Mouse (Mus musculus) cortical plate, adult 2 months (tissue): Measurements from ENCODE around the gene Tardbp. TPM values are rescaled to one million over a fixed set of nuclear protein-coding genes. Genes with fewer than 3 reads are reported as not detected.

Source experiments
- H3K27ac ChIP-seq: fragments of 200-500 bp; 2 replicates; pipeline ENCODE4 v1.5.1; 2012; ENCODE audit warnings: low read length, control low read depth, inconsistent platforms; ENCODE audit not compliant: insufficient read depth
- H3K4me1 ChIP-seq: fragments of 200-500 bp; 2 replicates; pipeline ENCODE4 v1.6.1; 2011; ENCODE audit warnings: low read length; ENCODE audit not compliant: control insufficient read depth, insufficient read depth
- H3K4me3 ChIP-seq: fragments of 200-500 bp; 2 replicates; pipeline ENCODE4 v1.5.1; 2011; ENCODE audit warnings: mild to moderate bottlenecking, low read length, control low read depth; ENCODE audit not compliant: insufficient read depth
- CTCF ChIP-seq: fragments of 200-500 bp; IDR thresholded peaks from 2 replicates; pipeline ENCODE4 v1.5.1; 2011; ENCODE audit warnings: mild to moderate bottlenecking, control low read depth, low read length; ENCODE audit not compliant: insufficient read depth; ENCODE audit errors: extremely low read depth
- POLR2A ChIP-seq: fragments of 200-500 bp; IDR thresholded peaks from 2 replicates; pipeline ENCODE4 v1.6.1; 2011; ENCODE audit warnings: mild to moderate bottlenecking, low read length, control low read depth; ENCODE audit not compliant: insufficient read depth; ENCODE audit errors: extremely low read depth
- polyA plus RNA-seq: library from polyadenylated mRNA; depleted of rRNA; stranded (reverse); fragments of >200 nt; gene quantifications from 2 replicates; pipeline ENCODE4 v1.2.3, GENCODE M21; 2012

Gene Tardbp
- polyA plus RNA-seq, 1 experiment: 235 TPM

DNA sequence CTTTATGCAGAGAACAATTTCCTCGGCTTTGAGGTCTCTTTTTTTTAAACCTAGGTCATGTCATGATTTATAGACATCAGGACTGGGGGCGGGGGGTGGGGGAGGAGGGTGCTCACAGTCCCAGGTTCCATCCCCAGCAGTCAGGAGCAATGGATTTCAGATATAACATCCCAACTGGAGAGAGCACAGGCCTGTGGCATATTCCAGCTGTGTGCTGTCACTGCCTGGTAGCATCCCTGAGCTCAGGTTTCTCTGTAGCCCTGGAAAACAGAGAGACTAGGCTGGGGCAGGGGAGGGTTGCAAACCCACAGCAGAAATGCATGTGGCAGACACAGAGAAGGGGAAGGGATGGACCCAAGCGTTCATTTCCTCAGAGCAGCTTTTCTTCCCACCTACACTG lies 33.4 kb upstream of the Tardbp start:
- Histone ChIP-seq H3K27ac (no peak overlapping the region), H3K4me1 (no peaks in the 10 kb centered on the region), H3K4me3 (no peak overlapping the region)
- TF ChIP-seq POLR2A (no peak), CTCF (no peak)

DNA sequence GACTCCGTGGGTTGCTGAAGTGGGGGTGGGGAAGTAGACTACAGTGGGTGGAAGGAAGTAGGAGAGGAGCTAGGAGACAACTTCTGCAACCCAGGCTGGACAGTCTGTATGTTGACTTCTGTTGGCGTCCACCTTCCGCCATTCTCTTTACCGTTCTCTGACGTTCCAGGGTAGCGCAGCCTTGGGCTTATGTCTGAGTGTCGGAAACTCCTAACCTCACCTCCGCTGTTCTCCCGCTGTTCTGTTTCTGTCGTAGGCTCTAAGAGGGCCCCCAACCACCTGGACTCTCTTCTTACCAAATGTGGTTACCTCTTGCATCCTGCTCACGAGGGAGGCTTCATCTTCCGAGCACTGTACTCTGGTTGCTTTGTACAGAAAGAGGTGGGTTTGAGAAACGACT lies 31.0 kb upstream of the Tardbp start:
- no peak overlapping the region for H3K27ac ChIP-seq
- H3K4me3 ChIP-seq: no peak overlapping the region
- H3K4me1 ChIP-seq: no peaks in the 10 kb centered on the region
- no peak for TF ChIP-seq POLR2A
- no peak for TF ChIP-seq CTCF

DNA sequence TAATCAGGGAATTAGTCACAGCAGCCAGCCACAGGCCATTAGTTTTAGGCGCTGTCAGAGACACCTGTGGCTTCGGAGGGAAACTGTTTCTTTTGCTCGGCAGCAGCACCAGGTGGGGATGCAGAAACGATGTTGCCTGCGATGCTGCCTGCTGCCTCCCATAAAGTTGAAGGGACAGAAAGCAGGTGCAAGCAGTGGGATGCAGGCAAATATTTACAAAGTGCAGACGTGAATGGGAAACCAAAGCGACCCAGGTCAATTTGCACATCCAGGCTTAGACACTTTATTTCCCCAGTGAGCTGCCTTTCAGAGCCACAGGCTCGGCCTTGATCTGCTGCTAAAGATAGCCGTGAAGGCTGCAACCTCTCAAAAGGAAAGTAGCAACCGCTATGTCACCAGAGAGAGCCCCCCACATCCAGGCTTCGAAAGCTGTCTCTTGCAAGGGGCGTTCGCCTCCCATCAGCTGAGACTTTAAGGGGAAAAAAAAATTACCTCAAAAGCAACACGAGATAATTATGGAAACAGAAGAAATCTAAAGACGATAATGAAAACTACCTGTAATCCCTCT lies 30.0 kb upstream of the Tardbp start:
- Histone ChIP-seq H3K27ac (no peak overlapping the region), H3K4me1 (no peaks in the 10 kb centered on the region), H3K4me3 (no peak overlapping the region)
- no peak for TF ChIP-seq POLR2A
- TF ChIP-seq CTCF: no peak

DNA sequence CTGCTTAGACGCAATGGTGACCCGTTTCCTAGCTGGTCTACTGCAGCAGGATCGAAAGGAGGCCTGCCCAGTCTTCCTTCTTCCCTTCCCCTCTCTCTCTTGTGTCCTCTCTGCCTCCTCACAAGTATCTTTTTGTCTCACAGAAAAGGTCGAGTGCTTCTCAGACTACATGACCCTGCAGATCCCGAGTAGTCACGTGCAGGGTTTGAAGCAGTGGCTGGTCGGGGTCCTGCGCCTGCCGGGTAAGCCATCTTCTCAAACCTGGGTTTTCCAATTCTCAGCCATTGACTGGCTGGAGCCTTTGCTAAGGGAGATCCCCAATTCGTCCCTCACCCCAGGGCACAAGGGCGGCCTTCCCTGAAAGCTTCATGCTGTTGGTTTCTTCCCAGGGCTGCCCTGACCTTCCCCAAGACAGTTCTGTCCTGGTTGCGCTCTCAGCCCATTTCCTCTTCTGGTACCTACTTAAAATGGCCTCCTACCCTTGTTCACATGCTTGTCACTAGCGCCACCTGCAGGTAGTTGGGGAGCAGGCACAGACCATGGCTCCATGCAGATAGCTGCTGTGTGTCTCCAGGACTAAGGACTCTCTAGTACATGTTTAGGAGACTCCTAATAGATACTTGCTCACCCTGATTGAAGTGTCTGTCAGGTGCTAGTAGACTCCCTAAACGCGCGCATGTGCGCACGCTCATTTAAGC lies 28.0 kb upstream of the Tardbp start:
- peak; percentile 37 for TF ChIP-seq CTCF
- no peak for TF ChIP-seq POLR2A
- no peak overlapping the region for H3K4me3 ChIP-seq
- no peak overlapping the region for H3K27ac ChIP-seq
- H3K4me1 ChIP-seq: no peaks in the 10 kb centered on the region

DNA sequence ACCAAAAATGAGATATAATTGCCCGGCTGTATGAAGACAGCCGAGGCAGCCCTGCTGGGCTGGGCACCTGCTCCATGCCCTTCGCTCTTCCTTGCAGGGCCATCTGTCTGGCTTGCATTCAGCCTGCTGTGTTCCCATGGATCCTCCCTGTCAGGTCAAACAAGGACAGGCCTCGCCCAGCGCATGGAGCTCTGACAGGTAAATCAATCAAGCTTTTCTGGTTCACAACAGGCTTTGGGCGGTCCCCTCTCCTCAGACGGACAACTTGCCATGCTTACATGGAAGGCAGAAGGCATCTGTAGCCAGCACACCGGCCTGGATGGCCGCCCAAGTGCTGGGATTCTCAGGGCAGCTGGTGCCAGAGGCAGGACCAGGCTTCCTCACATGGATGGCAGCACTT lies 24.2 kb upstream of the Tardbp start:
- TF ChIP-seq POLR2A (no peak), CTCF (no peak)
- H3K27ac ChIP-seq: no peak overlapping the region
- no peak overlapping the region for H3K4me3 ChIP-seq
- H3K4me1 ChIP-seq: no peaks in the 10 kb centered on the region

DNA sequence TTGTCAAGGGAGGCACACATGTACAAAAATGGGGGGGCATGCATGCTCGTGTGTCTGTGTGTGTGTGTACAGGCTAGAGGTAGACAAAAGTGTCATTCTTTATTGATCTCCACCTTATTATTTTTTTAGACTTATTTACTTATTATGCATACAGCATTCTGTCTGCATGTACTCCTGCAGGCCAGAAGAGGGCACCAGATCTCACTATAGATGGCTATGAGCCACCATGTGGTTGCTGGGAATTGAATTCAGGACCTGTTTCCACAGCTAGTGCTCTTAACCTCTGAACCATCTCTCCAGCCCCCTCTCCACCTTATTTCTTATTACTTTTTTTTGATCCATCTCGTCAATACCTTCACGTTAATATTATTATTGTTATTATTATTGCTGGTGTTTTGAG lies 22.5 kb upstream of the Tardbp start:
- H3K4me3 ChIP-seq: no peak overlapping the region
- H3K4me1 ChIP-seq: no peaks in the 10 kb centered on the region
- TF ChIP-seq CTCF: no peak
- TF ChIP-seq POLR2A: no peak
- no peak overlapping the region for H3K27ac ChIP-seq

DNA sequence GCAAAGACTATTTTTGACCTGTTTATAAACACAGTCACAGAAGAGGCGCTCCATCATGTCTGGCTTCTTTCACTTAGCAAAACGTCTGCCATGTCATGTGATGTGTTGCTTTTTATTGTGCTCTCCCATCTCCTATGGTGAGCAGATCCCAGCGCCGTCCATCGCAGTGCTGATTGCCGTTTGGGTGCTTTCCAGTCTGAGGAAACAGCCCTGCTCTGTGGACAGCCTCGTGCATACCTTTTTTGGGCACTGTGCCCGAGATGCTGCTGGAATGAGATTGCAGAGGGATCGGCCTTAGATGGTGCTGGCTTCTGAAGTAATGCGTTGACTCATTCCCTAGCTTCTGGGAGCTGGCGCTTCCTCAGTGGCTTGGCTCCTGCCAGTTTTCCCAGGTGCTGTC lies 19.8 kb upstream of the Tardbp start:
- no peak overlapping the region for H3K4me3 ChIP-seq
- no peak overlapping the region for H3K27ac ChIP-seq
- TF ChIP-seq POLR2A (no peak), CTCF (no peak)
- H3K4me1 ChIP-seq: no peaks in the 10 kb centered on the region

DNA sequence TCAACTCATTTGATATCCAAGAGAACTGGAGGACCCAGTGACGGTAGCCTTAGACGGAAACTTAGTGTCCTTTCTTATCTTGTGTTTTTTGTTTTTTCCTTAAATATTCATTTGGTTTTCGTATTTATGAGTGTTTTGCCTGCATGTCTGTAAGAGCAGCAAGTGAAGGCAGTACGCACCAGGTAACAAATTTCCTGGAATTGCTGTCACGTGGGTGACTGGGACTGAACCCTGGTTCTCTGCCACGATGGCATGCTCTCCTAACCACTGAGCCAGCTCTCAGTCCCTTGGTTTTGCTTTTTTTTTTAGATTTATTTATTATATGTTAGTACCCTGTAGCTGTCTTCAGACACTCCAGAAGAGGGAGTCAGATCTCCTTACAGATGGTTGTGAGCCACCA lies 18.1 kb upstream of the Tardbp start:
- H3K4me1 ChIP-seq: no peaks in the 10 kb centered on the region
- TF ChIP-seq CTCF (no peak), POLR2A (no peak)
- H3K27ac ChIP-seq: no peak overlapping the region
- H3K4me3 ChIP-seq: no peak overlapping the region

DNA sequence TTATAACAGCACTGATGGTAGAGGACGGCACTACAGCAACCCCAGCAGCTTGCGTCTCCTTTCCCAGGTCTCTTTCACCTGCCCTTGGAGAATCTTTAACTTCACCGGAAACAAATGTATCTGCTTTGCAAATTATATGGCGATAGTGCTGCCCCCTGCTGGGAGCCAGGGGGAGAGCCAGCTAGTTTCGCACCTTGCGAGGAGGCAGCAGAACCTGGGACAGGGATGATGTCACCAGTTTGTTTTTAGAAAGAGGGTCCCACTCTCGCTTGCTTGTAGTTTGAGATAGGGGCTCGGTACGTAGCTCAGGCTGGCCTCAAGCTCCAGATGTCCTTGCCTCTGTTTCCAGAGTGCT lies 17.3 kb upstream of the Tardbp start:
- Histone ChIP-seq H3K4me3 (no peak overlapping the region), H3K4me1 (no peaks in the 10 kb centered on the region), H3K27ac (no peak overlapping the region)
- TF ChIP-seq CTCF (peak; percentile 64), POLR2A (no peak)

DNA sequence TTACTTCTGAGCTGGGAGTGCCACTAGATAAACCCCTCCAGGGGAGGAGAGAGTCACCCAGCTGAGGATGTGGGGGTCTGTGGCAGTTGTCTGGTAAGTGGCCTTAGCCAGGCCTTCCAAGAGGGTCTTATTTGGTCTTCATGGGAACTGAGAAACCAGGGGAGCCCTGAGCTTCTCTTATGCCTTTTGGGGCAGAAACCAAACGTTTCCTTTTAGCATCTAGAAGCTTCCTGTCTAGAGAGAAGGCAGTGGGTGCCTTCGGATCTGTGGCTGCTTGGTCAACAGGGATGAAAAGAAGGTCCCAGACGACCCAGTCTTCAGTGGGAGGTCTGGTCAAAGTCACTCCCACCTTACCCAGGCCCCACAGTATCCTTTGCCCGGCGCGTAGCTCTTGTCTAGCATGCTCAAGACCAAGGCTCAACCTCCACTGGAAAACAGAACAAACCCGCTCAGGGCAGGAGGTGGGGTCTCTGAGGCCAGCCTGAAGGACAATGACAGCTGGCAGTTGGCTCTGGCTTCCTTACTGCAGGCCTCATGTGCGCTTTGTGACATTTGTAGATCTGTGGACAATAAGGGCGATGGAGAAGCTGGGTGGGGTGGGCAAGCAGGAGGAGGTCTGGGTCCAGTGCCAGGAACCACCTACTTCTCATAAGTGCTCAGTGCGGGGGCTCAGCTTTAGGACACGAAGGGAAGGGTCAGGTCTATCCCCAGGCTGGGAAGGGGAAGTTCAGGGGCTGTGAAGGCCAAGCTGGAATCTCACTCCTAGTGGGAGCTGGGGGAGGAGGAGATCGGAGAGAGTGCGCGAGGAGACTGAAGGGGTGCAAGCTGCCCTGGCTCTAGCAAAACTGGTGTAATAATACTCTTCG lies 16.7 kb upstream of the Tardbp start, which contains the start of gene Gm572:
Gene Gm572, plus strand, starts transcription at position 27 of the 866 bp plus-strand sequence.
- no peak for TF ChIP-seq POLR2A

More for the DNA sequence above, 16.7 kb upstream of the Tardbp start, which contains the start of gene Gm572:
- Histone ChIP-seq H3K4me3 (no peak within 1 kb of the TSS), H3K4me1 (no peaks in the 10 kb centered on the region), H3K27ac (no peak within 1 kb of the TSS)
